Mouse (Mus musculus) cerebellum, adult 2 months (tissue): ENCODE data around the gene Cyren.

ENCODE experiments used
- CTCF ChIP-seq: fragments of 200-500 bp; IDR thresholded peaks from 2 replicates; pipeline ENCODE4 v1.5.1; 2011; ENCODE audit warnings: low read depth, mild to moderate bottlenecking, control low read depth, low read length, moderate library complexity, borderline replicate concordance; ENCODE audit not compliant: insufficient read depth
- POLR2A ChIP-seq: fragments of 200-500 bp; IDR thresholded peaks from 2 replicates; pipeline ENCODE4 v1.6.1; 2011; ENCODE audit warnings: low read length, control low read depth, borderline replicate concordance; ENCODE audit not compliant: insufficient read depth

DNA sequence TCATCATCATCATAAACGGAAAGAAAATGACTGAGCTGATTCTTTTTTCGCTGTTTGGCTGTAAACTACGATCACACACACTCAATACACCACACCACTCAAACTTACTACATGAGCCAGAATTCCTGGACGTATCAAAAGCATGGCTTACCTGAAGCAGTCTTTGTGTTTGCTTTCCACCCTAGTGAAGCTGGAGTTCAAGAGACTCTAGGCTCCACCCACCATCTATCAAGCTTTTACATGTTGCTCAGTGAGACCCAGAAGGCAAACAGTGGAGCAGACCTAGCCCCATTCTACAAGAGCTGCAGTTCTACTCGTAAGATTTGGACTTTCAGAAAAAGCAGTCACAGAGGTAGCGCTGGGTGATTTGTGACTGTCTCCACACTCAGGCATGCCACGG, 24.7 kb upstream of the Cyren start:
- TF ChIP-seq CTCF (no peak), POLR2A (no peak)
